Mouse (Mus musculus): ENCODE results near the gene Med12l.
"Not testable (repeated sequence)": the region's sequence is repeated elsewhere in the genome, so short reads cannot be mapped to it uniquely, and the experiment has no call there.

Med12l gene

DNA sequence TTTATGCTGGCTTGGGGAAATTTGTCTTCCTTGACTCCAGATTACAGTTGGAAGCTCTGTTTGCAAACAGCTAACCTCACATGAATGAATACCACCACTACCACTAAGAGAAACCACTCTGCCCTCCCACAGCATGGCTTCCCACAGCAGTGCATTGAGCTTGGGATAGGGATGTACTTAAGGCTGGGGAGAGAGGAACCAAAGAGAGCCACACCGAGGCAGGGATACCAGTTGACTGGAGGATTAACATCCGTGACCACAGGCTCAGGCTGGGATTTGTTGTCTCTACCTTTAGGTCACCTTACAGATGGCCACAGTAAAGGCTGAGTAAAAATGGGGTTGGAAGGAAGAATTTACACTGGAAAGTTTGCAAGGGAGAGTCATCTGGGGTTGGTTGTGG, 16.6 kb downstream of the Med12l start:
- DNase-seq (ENCODE audit: extremely low spot score, low read depth, low spot score) = no peak

DNA sequence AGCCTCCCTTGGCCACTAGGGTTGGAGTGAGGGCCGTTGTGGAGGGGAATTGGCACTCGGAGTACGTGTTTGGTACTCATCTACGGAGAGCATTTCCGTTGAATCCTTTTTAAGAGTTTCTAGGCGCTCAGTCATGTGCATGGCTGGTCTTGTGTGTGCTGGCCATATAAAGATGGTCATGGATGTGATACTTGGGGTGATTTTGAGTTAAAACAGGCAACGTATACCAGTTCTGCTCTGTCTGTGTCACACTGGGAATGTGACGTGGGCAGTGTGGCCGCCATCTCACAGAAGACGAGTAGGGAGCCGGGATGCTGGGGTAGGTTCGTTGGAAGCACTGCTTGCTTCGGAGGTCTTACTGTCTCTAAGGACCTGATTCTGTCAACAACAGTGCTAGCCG, 17.3 kb downstream of the Med12l start:
- DNase-seq (ENCODE audit: extremely low spot score, low read depth, low spot score) = no peak

DNA sequence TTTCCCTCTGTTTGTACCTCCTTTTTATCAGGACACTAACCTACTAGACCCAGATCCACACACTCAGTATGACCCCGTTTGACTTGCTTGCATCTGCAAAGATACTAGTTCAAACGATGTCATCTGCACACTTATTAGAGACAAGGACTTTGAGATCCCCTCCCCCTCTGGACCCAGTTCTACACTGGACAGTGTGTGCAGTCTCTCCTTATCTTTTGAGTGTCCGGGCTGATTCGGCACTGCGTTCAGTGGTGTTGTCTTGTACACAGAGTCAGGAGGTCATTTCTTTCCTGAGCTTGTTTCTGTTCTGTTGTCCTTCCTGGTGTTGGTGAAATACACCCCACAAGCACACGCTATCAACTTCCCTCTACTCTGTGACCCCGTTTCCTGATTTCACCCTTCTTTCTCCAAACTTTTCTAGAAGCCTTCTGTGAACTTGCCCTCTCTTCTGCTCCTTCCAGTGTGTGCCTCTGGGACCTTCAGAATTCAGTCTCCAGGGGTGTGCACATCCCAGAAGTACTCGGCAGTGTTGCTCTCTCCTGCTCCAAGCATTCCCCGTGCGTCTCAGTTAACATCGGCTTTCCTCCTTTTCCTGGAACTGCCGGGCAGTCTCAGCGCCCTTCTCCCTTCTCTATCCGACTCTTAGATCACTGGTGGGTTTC, 19.0 kb downstream of the Med12l start:
- DNase-seq (ENCODE audit: extremely low spot score, low read depth, low spot score) = no peak

DNA sequence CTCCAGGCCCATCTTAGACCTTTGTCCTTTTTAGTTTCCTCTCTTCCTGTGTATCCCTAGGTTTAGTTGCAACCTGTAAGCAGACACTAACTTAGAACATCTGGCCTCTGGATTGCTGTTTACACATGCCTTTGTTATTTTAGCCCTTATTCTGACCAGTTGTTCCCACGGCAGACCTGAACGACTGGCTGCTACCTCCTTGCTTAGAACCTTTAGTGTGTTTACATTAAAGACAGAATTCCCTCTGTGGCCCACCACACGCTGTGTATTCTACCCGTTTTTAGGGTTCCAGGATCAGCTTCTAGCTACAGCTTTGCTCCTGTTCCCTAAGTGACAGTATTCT, 19.5 kb downstream of the Med12l start:
- DNase-seq (ENCODE audit: extremely low spot score, low read depth, low spot score) = no peak

DNA sequence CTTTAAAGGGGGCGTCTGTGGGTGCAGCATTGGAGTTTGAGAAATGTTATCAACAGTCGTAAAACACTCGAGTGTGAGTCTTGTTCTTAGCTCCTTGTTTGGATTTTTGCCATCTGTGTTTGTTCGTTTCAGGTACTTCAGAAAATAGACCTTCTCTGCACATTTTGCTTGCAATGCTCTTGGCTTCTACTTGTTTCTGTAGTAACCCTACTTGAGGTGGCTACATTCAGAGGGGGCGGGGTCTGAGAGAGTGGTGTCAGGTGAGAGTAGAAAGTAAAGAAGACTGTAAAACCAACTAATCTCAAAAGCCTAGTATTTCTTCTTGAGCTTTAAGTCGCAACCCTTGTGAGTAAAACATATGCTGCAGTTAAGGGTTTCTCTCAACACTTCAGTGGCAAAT, 23.1 kb downstream of the Med12l start:
- no peak for DNase-seq (ENCODE audit: extremely low spot score, low read depth, low spot score)

DNA sequence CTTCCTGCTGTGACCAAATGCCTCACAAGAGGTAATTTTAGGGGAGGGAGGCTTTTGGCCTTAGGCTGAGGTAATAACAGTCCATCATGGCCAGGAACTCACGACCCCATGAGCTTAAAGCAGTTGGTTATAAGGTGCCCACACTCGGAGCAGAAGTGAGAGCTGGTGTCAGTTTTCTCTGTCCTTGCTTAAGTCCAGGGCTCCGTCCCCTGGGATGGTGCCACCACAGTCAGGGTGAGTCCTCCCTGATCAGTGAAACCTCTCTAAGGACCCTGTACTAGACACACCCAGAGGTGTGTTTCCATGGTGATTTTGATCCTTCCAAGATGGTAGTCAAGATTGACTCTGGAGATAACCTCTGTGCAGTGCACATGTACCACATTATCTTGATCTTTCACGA, 25.4 kb downstream of the Med12l start:
- DNase-seq (ENCODE audit: extremely low spot score, low read depth, low spot score) = no peak

DNA sequence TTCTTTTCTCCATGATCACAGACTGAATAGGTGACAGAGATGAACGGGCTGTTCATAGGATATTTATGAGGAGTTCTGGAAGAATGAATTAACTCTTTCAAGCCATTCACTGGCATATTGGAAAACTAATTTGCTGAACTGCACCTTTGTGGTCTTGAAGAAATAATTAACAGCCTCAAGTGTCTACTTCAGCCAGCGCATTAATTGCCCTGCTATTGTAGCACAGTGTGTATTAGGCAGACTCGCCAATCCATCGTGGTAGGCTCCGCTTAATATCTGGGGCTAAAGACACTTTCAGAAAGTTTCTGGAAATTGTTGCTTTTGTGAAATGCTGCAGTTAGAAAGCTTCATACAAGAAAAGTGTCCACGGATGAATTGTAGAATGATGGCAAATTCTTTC, 35.9 kb downstream of the Med12l start:
- no peak for DNase-seq (ENCODE audit: extremely low spot score, low read depth, low spot score)

DNA sequence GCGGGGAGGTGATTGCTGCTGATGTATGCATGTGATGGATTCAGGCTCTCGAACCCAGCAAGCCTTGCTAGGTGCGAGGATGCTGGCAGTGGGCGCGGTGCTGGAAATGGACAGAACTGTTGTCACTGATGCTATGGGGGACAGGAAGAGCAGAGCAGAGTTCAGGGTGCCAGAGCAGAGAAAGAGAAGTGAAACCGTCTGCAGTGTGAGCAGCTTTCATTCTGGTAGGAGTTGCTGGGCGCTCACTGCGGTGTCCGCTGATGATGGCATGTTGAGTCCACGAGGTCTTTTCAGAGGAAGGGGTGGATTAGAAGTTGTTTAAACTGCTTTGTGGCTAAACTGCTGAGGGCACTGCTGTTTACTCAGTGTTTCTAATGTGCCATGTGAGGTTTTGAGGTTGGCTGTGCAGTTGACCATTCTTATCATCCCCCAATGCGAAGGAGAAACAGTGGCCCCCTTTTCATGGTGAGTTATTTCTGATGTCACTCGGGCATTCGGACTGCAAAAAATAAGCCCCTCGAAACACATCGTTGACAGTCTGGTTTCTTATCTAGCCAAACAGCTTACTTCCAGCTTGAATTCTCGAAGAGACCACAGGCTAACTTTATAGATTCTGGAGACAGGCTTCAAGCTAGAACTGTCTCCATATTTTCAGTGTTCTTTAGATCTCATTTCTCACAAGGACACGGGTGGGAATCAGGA, 49.4 kb downstream of the Med12l start:
- DNase-seq (ENCODE audit: extremely low spot score, low read depth, low spot score) = no peak

DNA sequence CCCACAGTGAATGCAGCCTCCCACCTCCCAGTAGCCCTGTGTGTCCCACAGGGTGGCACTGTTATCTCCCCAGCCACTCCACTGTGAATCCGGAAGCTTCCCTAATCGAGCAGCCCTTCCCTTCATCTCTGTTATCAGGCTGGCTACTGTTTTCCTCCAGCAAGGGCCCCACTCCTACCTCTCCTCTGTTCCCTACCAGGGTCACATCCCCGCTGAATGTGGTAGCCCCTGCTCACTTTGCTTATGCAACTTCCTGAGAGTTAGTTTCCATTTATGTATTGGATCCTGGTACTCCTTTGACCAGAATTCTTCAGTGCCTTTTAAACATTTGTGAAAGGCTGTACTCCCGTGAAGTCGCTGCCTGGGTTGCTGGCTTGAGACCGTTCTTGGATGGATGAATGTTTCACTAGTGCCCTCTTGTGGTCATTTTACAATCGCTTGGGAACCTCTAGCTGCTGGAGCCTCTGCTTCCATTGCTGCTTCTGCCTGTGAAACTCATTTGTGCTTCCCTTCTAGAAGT, 53.5 kb downstream of the Med12l start:
- DNase-seq (ENCODE audit: extremely low spot score, low read depth, low spot score) = peak; percentile 70

DNA sequence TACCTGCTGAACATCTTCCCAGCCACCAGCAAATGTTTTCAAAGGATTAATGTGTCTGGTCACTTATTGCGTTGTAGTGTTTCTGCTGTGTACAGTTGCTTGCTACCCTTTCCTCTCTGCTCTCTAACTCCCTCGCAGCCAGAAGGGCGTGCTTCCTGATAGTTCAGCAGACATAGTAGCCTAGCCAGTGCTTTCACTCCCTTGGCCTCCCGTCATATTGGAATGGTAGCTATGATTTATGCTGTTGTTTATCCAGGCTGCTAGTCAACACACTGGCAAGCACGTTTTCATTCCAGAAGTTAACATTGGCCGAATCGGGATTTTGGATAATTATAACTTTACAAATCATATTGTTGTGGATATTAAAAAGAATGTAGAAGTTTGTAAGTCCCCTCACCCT, 54.5 kb downstream of the Med12l start:
- no peak for DNase-seq (ENCODE audit: extremely low spot score, low read depth, low spot score)

DNA sequence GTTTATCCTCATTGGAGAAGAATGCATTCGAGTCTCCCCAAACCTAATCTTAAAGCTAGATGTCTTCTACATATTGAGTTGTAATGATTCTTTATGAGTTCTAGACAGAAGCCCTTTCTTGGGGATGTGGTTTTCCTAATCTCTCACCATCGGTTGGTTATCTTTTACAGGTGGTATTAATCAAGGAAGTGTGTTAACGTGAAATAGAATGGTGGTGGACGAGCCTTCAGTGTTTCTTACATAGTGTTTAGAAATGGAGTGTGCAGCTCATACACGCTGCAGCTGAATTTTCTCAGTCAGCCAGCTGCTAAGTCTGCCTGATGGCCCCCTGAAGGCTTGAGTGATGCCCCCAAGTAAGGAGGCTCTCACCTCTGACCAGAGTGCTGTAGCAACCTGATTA, 56.5 kb downstream of the Med12l start:
- DNase-seq (ENCODE audit: extremely low spot score, low read depth, low spot score) = no peak

DNA sequence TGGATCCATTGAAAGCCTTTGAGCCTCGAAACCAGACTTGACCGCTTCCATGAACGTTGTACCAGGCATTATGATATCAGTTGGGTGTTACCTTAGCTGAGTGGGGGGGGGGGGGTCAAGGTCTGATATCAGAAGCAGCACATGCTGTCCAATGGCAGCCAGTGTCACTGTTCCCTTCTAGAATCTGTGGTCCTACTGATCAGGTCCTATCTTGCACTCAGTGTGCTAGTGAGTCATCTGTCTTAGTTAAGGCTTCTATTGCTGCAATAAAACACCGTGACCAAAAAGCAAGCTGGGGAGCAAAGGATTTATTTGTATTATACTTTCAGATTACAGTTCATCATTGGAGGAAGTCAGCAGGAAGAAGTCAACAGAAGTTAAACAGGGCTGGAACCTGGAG, 57.8 kb downstream of the Med12l start:
- no peak for DNase-seq (ENCODE audit: extremely low spot score, low read depth, low spot score)

DNA sequence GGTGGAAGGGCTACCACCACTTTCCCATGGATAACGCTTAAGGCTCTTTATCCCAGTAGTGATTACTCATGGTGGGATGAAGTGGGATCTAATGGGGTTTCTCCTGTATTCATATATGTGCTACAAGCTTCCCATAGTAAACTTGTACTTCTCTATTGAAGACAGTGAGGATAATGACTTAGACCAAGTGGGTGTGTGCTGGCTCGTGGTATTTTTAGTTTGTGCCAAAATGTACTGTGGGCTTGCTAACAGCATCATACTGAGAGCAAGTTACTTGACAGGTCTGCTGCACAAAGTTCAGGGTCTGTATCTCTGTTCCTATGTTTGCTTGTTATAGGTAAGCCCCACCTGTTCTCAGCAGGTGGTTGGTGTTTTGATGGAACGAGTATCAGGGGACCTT, 60.3 kb downstream of the Med12l start:
- DNase-seq (ENCODE audit: extremely low spot score, low read depth, low spot score) = no peak

DNA sequence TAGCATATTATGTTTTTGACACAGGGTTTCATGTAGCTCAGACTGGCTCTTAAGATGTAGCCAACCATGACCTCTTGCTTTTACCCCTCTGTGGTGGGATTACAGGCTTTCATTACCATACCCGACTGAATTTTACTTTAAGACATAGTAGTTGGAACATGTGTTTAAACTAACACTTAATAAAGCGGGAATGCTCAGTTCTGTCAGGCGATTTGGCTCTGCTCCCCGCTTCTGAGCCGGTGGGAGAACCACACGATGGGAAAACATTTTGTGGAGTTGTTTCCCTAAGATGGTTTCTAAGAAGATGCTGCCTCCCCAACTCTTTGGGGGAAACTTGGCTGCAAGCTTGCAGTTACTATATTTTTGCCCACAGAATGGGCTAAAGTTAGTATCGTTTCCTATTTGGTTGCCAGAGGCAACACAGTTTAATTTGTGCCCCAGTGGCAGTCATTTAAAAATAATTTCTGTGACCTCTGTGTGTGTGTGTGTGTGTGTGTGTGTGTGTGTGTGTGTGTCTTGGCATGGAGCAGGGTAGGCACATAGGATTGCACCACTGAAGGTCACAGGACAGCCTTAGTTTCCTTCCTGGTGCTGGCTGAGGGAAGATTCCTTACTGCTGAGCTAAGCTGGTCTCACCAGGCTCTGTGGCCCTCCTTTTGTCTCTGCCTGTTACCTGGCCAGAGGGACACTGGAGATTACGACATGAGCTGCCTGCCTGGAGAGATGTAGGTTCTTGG, 61.1 kb downstream of the Med12l start:
- no peak for DNase-seq (ENCODE audit: extremely low spot score, low read depth, low spot score)

DNA sequence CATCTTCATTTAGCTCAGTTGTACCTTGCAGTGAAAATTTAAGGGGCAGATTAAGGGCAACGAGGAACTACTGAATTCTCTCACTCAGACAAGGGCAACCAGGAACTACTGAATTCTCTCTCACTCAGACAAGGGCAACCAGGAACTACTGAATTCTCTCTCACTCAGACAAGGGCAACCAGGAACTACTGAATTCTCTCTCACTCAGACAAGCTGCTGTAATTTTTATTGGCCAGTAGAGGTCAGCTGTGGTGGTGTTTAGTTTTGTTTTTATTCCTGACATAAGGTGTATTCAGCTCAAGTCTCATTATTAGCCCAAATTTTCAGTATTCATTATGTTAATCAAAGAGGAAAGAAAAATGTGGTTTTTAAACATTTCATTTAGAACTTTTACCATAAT, 63.4 kb downstream of the Med12l start:
- DNase-seq (ENCODE audit: extremely low spot score, low read depth, low spot score) = not testable (repeated sequence)

DNA sequence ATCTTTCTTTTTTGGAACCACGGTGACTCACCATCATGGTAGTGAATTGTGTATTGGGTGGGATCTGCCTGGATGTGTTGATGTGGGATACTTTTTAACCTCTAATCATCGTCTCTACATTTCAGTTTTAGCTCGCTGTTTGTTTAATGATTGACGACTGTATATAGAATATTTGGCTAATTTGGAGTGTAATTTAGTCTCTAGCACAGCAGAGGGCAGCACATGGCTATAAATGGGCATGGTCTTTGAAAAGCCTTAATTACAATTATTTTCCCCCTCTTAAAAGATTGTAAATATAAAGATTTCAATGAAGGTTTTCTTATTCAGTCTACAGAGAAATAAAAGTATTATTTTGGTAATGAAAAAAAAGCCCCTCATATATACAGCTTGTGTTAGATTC, 71.7 kb downstream of the Med12l start:
- DNase-seq (ENCODE audit: extremely low spot score, low read depth, low spot score) = no peak

DNA sequence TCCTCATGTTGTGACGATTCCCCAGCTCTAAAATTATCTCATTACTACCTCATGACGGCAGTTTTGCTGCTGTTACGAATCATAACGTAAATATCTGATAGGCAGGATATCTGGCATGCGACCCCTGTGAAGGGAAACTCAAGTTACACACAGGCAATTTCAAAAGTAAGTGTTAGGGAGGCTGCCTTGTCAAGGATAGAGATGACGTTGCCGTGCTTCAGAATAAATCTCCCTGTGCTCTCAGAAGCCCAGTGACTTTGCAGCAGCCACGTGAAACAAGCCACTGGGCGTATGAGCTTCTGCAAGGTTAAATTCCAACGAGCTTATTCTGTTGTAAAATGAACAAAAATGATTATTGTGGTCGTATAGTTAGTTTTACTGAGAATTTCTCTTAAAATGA, 73.0 kb downstream of the Med12l start:
- no peak for DNase-seq (ENCODE audit: extremely low spot score, low read depth, low spot score)

DNA sequence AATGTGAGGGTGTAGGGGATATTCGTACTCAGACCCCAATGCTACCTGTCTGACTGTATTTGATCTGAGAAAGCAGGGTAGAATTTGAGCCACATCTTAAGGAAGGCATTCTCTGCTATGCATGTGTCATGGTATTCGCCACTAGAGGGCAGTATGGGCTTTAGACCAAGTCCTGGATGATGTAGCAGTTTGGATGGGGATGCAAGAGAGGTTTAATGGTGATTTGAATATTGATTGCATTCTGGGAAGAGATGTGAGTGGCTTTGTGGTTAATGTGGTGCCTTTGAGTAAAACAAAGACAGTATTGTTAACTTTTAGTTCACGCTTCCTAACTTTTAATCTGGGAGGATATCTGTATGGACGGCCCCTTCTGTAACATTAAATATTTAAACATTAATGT, 73.7 kb downstream of the Med12l start:
- peak; percentile 74 for DNase-seq (ENCODE audit: extremely low spot score, low read depth, low spot score)

DNA sequence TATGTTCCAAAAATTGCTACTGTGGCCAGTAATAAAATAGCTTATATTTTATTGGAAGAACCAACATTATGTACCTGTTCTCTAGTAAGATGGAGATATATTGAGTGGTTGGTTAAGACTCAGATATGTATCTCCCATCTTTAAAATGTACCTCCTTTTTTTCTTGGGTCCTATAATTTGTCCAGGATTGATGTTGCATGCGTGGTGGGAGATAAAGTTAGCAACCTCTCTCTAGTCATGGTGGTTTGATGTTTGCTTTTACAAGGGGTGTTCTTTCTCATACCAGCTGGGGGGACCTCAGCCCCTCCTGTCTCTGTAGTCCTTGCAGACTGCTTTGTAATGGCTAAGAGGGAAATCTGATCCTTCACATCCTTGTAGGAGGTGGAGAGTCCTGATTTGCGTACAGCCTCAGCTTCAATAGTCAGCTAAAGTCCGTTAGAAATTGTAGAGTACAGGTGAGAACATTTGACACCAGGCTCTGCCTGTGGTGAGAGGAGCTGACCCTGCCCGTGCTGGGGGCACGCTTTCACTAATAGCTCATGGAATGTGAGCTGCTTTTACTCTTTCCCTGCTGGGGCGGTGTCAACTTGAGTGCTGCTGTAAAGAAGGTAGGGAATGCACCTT, 74.8 kb downstream of the Med12l start:
- DNase-seq (ENCODE audit: extremely low spot score, low read depth, low spot score) = no peak

DNA sequence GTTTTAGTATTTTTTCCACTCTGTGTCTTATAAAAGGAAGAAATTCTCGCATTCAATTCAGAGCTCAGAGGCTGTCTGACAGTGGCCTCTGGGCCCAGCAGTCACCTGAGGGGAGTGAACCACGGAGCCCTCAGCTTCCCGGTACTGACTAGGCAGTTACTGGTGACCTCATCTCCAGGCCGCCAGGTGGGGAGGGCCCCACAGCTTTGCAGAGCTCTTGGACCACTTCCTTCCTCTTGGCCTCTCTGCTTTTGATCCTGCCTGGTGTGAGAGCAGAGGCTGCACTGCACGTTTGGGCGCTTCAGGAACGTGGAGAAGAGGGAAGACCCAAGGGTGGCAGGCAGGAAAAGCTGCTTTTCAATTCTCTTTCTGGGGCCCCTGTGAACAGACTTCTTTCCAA, 75.3 kb downstream of the Med12l start:
- no peak for DNase-seq (ENCODE audit: extremely low spot score, low read depth, low spot score)

DNA sequence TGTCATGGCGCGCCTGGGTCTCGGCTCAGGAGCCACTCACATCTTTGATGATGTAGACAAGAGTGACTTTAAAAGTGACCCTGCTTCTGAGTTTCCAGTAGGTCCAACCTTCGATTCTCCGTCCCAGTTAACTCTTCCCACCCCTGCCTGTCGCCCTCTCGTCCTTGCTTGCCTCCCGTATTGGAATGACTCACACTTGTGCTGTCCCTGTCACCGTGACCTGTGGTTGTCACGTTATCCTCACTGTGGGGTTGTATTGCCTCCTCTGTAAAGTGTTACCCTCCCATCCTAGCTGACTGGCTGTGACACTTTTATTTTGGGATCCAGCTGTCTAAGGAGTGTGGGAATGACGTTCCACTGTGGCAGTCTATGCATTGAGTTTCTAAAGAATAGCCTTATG, 87.1 kb downstream of the Med12l start:
- DNase-seq (ENCODE audit: extremely low spot score, low read depth, low spot score) = no peak

DNA sequence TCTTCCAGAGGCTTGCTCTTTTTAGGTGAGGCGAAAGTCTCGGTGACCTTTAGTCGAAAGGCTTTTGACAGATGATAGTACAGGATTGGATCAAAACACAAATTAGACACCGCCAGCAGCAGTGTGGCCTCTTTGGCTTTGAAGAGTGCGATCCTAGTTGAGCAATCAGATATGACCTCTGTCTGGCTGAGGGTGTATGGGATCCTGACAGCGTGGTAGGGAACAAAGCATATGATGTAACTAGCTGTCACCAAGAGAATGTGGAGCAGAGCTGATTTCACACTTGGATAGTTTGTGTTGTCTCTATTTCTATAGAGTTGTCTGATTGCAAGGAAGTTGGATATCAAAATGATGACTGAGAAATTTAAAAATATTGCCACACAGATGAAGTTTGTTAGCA, 91.8 kb downstream of the Med12l start:
- DNase-seq (ENCODE audit: extremely low spot score, low read depth, low spot score) = no peak

Measured in hindlimb bud, embryonic 11.5 days (tissue).